Mouse (Mus musculus): ENCODE measurements around the gene Tnni2.

DNA sequence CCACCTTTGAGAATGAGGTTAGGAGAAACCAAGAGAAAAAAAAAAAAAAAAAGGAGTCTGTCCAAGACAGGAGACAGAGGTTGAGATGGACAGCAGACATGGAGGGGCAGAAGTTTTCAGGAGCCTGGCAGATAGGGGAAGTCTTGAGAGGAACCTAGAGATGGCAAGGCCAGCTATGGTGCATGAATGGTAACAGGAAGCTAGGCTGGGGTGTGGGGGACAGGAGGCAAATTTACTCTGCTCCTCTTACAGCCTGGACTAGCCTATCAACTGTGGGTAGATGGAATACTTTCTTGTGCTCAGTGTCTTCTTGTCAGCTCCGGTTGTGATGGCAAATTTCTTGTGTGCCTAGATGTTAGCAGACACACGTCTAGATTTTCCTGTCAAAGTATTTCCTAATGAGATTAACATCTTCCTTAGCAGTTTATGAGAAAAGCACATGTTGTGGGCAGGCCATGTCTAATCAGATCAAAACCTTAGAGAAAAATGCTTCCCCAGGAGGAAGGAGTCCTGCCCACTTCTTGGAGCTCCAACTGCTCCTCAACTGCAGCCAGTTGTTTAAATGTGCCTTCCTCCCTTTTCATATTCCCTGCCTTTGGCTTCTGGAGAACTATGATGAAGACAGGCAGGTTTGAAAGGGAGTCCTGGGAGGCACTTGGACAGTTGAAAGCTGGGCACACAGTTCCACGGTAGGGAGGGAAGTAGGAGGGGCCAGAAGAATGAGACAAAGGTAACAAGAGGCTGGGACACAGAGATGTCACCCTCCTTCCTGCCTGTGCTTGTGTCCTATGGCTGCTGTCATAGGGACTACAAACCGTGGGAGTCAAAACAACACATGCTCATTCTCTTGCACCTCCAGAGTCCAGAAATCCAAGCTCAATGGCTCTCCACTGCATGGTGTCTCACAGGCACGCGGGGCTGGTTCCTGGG, 47.1 kb upstream of the Tnni2 start:
- no peak for TF ChIP-seq CTCF (IDR thresholded peaks at IDR 0.05; ENCODE audit: borderline replicate concordance, control insufficient read depth, extremely low read depth, insufficient read depth, low read length, poor library complexity)
- no peak for TF ChIP-seq POLR2A (IDR thresholded peaks at IDR 0.05; ENCODE audit: control insufficient read depth, extremely low read depth, insufficient read depth, low read length, poor library complexity)
